14 mouse cellular contexts compared by ENCODE assay signal in the genomic region with DNA sequence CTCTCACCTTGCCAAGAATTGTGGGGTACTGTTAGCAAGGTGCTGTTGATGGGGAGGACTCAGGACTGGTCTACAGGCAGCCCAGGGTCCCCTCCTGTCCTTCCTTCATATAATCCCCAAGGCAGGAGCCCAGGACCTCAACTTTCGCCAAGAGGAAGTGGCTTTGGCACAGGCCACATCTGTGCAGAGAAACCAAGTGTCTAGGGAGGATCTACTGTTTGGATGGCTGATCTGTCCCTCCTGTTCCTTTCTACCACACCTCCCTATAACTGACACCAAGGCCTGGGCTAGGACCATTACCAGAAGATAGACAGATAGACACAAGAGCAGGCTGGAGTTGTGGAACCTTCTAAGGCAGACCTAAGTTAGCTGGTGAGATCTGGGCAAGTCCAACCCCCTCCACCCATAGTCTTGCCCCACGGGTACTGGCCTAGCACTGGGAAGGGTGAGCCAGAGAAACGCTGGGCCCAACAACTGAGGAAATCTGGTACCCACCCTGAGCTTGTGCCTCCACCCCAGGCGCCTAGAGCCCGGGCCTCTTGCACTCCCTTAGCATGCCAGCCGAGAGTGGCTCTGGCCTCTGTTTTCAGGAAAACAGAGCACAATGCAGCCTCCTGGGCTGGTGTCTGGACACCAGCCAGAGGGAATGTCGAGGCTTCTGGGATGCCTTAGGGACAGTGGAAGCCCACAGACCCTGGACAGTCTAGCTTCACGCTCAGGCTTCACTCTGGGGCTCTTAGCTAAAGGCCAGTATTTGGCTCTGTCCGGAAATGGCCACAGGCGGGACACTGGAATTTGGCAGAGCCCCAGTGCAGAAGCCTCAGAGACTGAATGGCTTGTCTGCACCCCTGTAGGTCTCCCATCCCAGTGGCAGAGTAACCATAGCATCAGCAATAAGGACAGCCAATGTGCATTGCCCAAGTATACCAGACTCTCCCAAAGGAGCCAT. TPM values are rescaled to one million over a fixed set of nuclear protein-coding genes. Genes with fewer than 3 reads are reported as not detected.
A peak's percentile ranks its signal among the peaks of the same experiment; 100 is the strongest.
DNase-seq lines count a peak whose midpoint lies in the region; ATAC-seq and TF ChIP-seq lines count a peak whose summit lies in the region.
"Had no signal": no experiment of that assay in that cellular context is flagged by ENCODE, and none has a peak within 500 bp of the region (broad histone marks: within the 10 kb centered on the region; RNA-seq: fewer than 3 reads in every experiment).

No protein-coding gene starts in this region.

- no peak overlapping the region for H3K9ac ChIP-seq in kidney, embryonic 16.5 days (replicated peaks; ENCODE audit: low read length)
- no peak overlapping the region for H3K9ac ChIP-seq in intestine, postnatal 0 days (ENCODE audit: low read depth, low read length)
- H3K9ac ChIP-seq: hindbrain, embryonic 13.5 days; limb, embryonic 15.5 days had no signal

- peak; percentile 96 for DNase-seq in heart, adult 11 months
- DNase-seq in heart, embryonic 10.5 days (ENCODE audit: low spot score) = no peak
- DNase-seq in kidney, postnatal 10 days = peak; percentile 62
- DNase-seq in 416B (ENCODE audit: low read depth) = peak; percentile 49
- peak; percentile 37 for DNase-seq in heart, postnatal 4 days
- DNase-seq: cerebellum, adult 18-20 months; embryo, embryonic 11 days had no signal

- ATAC-seq in kidney, embryonic 16.5 days (ENCODE audit: low FRiP score, low TSS enrichment) = no peak
- no peak for ATAC-seq in intestine, postnatal 0 days

- no peaks in the 10 kb centered on the region for H3K27me3 ChIP-seq in heart, embryonic 10.5 days (ENCODE audit: insufficient read depth, poor library complexity, severe bottlenecking)
- no peaks in the 10 kb centered on the region for H3K27me3 ChIP-seq in kidney, embryonic 16.5 days (ENCODE audit: insufficient read depth, low read length)
- H3K27me3 ChIP-seq in intestine, postnatal 0 days (replicated peaks; ENCODE audit: control insufficient read depth, insufficient read depth, low read length) = no peaks in the 10 kb centered on the region
- H3K27me3 ChIP-seq: hindbrain, embryonic 13.5 days; limb, embryonic 15.5 days had no signal

- no peak for TF ChIP-seq CTCF in intestine, postnatal 0 days (IDR thresholded peaks at IDR 0.05; ENCODE audit: low read depth)

- no peak overlapping the region for H3K27ac ChIP-seq in heart, embryonic 10.5 days
- H3K27ac ChIP-seq in kidney, embryonic 16.5 days (ENCODE audit: low read length) = no peak overlapping the region
- H3K27ac ChIP-seq in intestine, postnatal 0 days (ENCODE audit: low read depth, low read length) = no peak overlapping the region
- H3K27ac ChIP-seq: hindbrain, embryonic 13.5 days; limb, embryonic 15.5 days had no signal

- no peak overlapping the region for H3K4me2 ChIP-seq in kidney, embryonic 16.5 days (replicated peaks; ENCODE audit: low read depth, low read length)
- H3K4me2 ChIP-seq in intestine, postnatal 0 days (replicated peaks; ENCODE audit: low read depth) = no peak overlapping the region
- H3K4me2 ChIP-seq: hindbrain, embryonic 13.5 days; limb, embryonic 15.5 days had no signal

- WGBS in heart, embryonic 10.5 days = 86% methylated on average over 10 of the region's 10 CpGs
- WGBS in kidney, embryonic 16.5 days = 93% methylated on average over 10 of the region's 10 CpGs
- WGBS in intestine, postnatal 0 days = 82% methylated on average over 10 of the region's 10 CpGs

- H3K4me3 ChIP-seq in heart, embryonic 10.5 days = no peak overlapping the region
- H3K4me3 ChIP-seq in kidney, embryonic 16.5 days (ENCODE audit: low read length) = no peak overlapping the region
- no peak overlapping the region for H3K4me3 ChIP-seq in intestine, postnatal 0 days (ENCODE audit: low read depth, low read length)
- H3K4me3 ChIP-seq: hindbrain, embryonic 13.5 days; limb, embryonic 15.5 days had no signal

- no peaks in the 10 kb centered on the region for H3K36me3 ChIP-seq in heart, embryonic 10.5 days
- H3K36me3 ChIP-seq in kidney, embryonic 16.5 days (ENCODE audit: insufficient read depth, low read length) = no peaks in the 10 kb centered on the region
- H3K36me3 ChIP-seq in intestine, postnatal 0 days (ENCODE audit: control insufficient read depth, insufficient read depth) = no peaks in the 10 kb centered on the region
- H3K36me3 ChIP-seq: hindbrain, embryonic 13.5 days; limb, embryonic 15.5 days had no signal

- peaks cover 15% of the 10 kb centered on the region for H3K4me1 ChIP-seq in heart, embryonic 10.5 days
- H3K4me1 ChIP-seq in kidney, embryonic 16.5 days (ENCODE audit: insufficient read depth, low read length) = peaks cover 11% of the 10 kb centered on the region
- H3K4me1 ChIP-seq in intestine, postnatal 0 days (replicated peaks; ENCODE audit: control insufficient read depth, insufficient read depth, low read length) = peaks cover 8% of the 10 kb centered on the region; the same call in 1 of the 2 replicates
- H3K4me1 ChIP-seq: hindbrain, embryonic 13.5 days had no signal

- H3K9me3 ChIP-seq in heart, embryonic 10.5 days = no peaks in the 10 kb centered on the region
- H3K9me3 ChIP-seq in kidney, embryonic 16.5 days (ENCODE audit: low read length) = peaks cover 4% of the 10 kb centered on the region
- H3K9me3 ChIP-seq in intestine, postnatal 0 days (ENCODE audit: control insufficient read depth) = no peaks in the 10 kb centered on the region
- H3K9me3 ChIP-seq: hindbrain, embryonic 13.5 days; limb, embryonic 15.5 days had no signal

RNA-seq across cellular contexts. Expression of gene Emp2, which starts 15.8 kb away (rescaled TPM):
- 22.3 and 25.5 TPM in 2 replicates for polyA plus RNA-seq in heart, embryonic 10.5 days (2016; fragmentation: Nextera tagmentation; extraction: Ambion mirVana)
- polyA plus RNA-seq in kidney, embryonic 16.5 days (2015; fragmentation: Nextera tagmentation; extraction: Ambion mirVana) = 24.6 and 28.7 TPM in 2 replicates
- 10 to 100 TPM; 41.5 to 42.5 TPM for total RNA-seq in heart, postnatal 4 days (2021)
- 8.7 and 9.5 TPM in 2 replicates for polyA plus RNA-seq in intestine, postnatal 0 days (2015; fragmentation: Nextera tagmentation; extraction: Ambion mirVana)
- total RNA-seq: CH12.LX; granulocyte monocyte progenitor cell, adult 5-6 weeks; megakaryocyte-erythroid progenitor cell, adult 5-6 weeks had no signal
